24 mouse cellular contexts compared by ENCODE assay signal in genomic region chr10:61410193-61410592, GRCm38 (mm10). TPM values are rescaled to one million over a fixed set of nuclear protein-coding genes. Genes with fewer than 3 reads are reported as not detected.
"Had no signal": no experiment of that assay in that cellular context is flagged by ENCODE, and none has a peak within 500 bp of the region (broad histone marks: within the 10 kb centered on the region; RNA-seq: fewer than 3 reads in every experiment).

No protein-coding gene starts in this region.

- H3K4me2 ChIP-seq: kidney, embryonic 15.5 days; limb, embryonic 13.5 days; liver, embryonic 15.5 days; midbrain, embryonic 15.5 days; neural tube, embryonic 13.5 days; stomach, embryonic 15.5 days had no signal

- H3K4me1 ChIP-seq: limb, embryonic 13.5 days; neural tube, embryonic 13.5 days had no signal

- H3K9me3 ChIP-seq: kidney, embryonic 15.5 days; limb, embryonic 10.5 days; limb, embryonic 13.5 days; liver, embryonic 15.5 days; midbrain, embryonic 15.5 days; neural tube, embryonic 13.5 days; stomach, embryonic 15.5 days had no signal

- H3K4me3 ChIP-seq: kidney, embryonic 15.5 days; layer of hippocampus, adult 2 months; limb, embryonic 10.5 days; limb, embryonic 13.5 days; liver, embryonic 15.5 days; midbrain, embryonic 15.5 days; neural tube, embryonic 13.5 days; stomach, embryonic 15.5 days had no signal

- H3K9ac ChIP-seq: kidney, embryonic 15.5 days; limb, embryonic 13.5 days; liver, embryonic 15.5 days; midbrain, embryonic 15.5 days; neural tube, embryonic 13.5 days; stomach, embryonic 15.5 days had no signal

- H3K27ac ChIP-seq: kidney, embryonic 15.5 days; layer of hippocampus, adult 2 months; limb, embryonic 10.5 days; limb, embryonic 13.5 days; midbrain, embryonic 15.5 days; neural tube, embryonic 13.5 days; stomach, embryonic 15.5 days had no signal

- H3K36me3 ChIP-seq: kidney, embryonic 15.5 days; limb, embryonic 10.5 days; limb, embryonic 13.5 days; liver, embryonic 15.5 days; midbrain, embryonic 15.5 days; neural tube, embryonic 13.5 days; stomach, embryonic 15.5 days had no signal

- ATAC-seq: midbrain, embryonic 15.5 days had no signal

- DNase-seq: kidney, adult 11 months; kidney, adult 8-10 months; kidney, postnatal 14 days; kidney, postnatal 4 days; layer of hippocampus, adult 9-11 months; liver; lung, adult 2 months; lung, postnatal 14 days; lung, postnatal 4 days; retina, postnatal 1 day; right cerebral cortex, postnatal 25 days; spleen, adult 18-20 months; thymus, postnatal 25 days had no signal

RNA-seq across cellular contexts. Expression of gene Nodal, which starts 7.6 kb away (rescaled TPM):
- total RNA-seq: megakaryocyte progenitor cell, adult 5-6 weeks; megakaryocyte-erythroid progenitor cell, adult 5-6 weeks; neutrophil, adult 5-6 weeks had no signal
- polyA plus RNA-seq: neural tube, embryonic 13.5 days had no signal

RNA-seq across cellular contexts. Expression of gene Pald1, which starts 26.9 kb away (rescaled TPM):
- total RNA-seq: megakaryocyte progenitor cell, adult 5-6 weeks; megakaryocyte-erythroid progenitor cell, adult 5-6 weeks; neutrophil, adult 5-6 weeks had no signal
